Mouse (Mus musculus) cerebellum, postnatal 10 days (tissue): ENCODE measurements at regions not wholly inside any gene's neighbourhood (a gene's known extent, or its start where the extent isn't known, plus 50 kb on each side); places are given as distances from the start of the nearest gene placed in this dataset.
A peak's percentile ranks its signal among the peaks of the same experiment; 100 is the strongest.
"Not testable (repeated sequence)": the region's sequence is repeated elsewhere in the genome, so short reads cannot be mapped to it uniquely, and the experiment has no call there.

Experiments used
- DNase-seq, 2 experiments: peaks; one replicate each; pipeline ENCODE4 v3.0.0; 2021; ENCODE audit warnings: mixed read lengths in 2 of 2

DNA sequence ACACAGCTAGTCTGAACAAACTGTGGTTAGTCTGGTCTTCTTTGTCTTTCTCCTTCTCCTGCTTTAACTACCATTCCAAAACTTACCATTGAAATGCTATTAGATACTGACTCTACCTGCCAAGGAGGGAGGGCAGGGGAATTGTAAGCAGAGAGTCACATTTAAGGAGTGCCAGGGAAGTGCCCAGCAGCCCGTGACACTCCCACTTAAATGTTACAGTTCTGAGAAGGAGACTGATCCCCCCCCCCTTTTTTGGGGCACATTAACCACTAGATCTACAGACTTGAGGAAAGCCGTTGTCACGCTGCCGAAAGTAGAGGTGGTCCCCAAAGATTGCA is 166.9 kb upstream of the Rgma start:
- no peak for DNase-seq

DNA sequence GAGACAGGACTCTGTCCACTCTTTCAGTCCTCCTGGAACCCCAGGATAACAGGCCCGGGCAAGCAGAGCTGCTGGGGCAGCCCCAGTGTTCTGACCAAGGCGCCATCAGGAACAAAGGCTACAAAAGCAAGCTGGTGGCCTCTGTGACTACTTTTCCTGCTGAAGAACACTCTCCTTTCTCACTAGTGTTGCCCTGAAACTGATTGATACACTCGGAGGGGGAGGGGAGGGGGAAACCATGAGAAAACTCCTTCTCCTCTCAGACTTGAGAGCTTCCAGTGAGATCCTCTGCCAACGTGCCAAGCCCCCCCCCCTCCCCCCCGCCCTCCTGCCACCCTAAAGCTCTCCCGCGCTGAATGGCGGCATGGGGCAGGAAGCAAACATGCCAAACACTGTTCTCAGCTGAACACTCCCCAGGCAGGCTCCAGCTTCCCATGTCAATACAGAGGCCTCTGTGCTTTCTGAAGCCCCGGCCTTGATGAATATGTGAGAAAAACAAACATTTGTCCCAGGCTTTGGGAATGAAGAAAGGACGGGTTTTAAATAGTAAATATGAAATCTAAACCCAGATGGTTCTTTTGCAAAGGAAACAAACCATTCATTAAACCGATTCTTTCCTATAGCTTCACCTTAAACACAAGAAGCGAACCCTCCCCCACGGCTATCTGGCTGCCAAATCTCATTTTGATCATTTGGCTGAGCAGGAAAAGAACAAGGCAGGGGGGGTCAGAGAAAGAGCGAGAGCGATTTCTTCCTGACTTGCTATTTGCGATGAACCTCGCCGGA is 166.3 kb upstream of the Rgma start:
- DNase-seq: peak; percentile 66 to 73

DNA sequence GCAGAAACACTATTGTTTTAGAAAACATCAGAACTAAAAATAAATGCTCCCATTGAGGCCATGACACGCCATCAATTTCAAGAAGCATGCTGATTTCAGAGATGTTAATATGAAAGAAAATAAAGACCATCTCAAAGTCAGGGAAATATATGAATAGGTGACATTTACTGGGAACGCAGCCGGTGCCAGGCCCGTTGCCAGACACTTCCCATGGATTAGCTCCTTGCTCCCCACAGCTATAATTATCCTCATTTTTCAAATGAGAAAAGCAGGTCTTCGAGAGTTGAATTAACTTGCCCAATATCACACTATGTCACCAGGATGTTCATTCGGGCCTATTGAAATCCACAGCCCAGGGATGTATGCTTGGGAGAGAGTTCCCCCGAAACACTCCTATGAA is 165.2 kb upstream of the Rgma start:
- peak; percentile 54 to 70 for DNase-seq

DNA sequence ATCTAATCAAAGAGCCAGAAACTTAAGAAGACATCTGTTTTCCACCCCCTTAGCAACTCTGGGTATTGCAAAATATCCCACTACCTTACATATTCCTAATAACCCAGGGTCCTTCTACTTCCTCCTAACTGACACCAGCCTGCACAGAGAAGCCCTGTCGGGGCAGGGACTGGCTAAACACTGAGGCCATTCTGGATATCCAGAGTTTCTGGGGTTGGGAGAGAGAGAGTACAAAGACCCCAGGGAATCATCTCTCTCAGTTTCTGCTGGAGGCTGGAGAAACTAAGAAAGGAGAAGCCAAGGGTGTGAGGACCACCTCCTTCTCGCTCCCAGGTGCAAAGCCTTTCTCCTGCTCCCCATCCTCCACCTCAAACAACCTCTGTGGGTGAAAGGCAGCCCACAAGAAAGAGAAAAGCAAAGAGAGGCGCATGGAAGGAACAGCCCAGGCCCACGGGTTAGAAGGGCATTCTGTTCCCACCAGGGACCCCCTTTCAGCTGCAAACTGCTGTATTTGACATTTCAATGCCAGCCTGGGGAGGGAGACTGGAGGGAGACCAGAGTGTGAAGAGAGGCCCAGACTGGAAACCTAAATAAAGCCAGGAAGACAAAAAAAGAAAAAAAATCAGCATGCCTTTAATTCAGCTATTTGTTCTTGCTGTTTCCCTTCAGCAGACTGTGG is 152.9 kb upstream of the Rgma start:
- no peak for DNase-seq

DNA sequence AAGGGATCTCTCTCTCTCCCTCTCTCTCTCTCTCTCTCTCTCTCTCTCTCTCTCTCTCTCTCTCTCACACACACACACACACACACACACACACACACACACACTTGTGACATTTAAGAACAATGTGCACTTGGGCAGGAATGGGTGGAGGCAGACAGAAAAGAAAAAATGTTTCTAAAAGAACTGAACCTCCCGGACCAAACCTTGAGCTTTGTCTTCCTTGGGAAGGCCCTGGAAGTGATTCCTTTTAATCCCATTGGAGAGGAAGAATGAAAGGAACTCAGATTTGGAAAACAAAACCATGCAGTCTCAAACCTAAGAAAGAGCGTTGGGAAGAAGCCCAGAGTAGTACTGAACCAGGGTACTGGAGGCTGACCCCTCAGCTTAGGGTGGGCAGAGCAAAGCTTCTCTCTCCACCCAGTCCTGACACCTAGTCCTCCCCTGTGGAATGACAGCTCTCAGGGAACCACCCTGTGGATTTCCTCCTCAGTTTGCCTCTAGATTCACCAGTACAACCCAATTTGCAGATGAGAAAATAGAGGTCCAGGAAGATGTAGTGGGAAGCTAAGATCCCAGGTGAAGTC is 152.3 kb upstream of the Rgma start:
- no peak for DNase-seq

DNA sequence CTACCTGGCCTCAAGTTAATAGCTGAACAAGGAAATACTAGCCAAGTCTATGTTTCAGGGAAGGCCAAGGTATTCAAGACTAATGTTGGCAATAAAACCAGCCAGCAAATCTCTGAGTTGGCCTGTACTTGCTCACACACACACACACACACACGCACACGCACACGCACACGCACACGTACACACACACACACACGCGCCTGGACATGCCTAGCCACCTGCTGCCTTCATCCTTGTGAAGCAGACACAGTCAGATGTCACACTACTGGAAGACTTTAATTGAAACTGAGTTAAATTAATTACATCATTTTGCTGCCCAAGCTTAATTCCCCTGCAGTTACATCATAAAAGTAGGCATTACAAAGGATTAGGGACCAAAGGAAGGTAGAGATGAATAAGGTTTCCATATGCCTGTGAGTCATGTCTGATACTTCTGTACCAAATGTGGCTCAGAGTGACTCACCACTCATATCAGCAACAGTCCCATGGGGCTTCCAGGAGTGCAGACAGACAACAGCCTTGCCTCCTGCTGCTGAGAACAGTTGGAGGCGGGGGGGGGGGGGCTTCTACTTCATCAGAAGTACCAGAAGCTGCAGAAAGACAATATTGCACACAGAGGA is 141.7 kb upstream of the Rgma start:
- no peak for DNase-seq

DNA sequence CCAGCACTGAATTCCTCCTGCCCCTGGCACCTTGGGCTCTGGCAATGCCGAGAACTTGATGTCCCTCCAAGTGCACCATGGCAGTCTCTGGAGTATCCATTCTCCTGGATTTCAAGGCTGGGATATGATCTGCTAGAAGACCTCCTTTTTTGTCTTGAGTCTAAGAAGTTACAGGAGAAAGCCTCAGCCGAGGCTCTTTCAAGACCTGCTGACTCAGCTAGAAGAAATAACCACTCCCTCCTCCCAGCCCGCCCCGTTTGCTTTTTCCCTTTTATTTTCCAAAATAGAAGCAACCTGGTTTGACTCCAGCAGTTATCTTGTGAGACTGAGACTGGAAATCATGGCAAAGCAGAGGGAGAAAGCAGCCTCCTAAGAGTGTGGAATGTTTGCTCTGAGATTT is 136.8 kb upstream of the Rgma start:
- peak in 1 of 2 experiments; percentile 14 for DNase-seq

DNA sequence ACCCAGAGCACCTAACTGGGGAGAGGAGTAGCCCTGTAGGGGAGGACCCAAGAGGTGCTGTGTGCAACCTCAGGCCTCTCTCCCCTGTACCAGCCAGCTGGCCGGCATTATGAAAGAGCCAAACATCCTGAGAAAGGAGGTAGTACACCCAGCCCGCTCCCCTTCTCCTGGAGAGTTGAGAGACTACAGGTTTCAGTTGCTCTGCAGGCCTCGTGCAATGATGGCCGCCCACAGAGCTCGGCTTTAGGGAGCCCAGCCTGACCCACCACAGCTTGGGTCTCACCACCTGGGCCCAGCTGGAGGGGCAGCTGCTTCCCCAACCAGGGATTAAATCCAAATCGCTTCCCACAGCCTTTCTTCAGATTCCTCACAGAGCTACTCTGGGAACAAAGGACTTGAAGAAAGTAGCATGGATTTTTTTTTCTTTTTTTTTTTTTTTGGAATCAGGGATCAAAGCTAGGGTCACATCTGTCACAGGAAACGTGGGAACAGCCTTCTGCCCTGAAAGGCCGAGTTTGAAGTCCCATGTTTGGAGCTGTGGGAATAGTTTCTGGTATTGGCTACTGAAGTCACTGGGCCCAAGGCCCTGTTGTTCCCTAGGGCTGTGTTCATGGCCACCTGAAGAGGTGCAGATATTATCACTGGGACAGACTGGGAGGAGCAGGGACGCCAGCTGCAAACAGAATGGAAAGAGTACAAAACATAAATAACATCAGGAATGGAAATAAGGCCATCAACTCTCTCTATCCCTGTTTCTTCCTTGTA is 131.5 kb upstream of the Rgma start:
- DNase-seq: peak; percentile 7 to 16

DNA sequence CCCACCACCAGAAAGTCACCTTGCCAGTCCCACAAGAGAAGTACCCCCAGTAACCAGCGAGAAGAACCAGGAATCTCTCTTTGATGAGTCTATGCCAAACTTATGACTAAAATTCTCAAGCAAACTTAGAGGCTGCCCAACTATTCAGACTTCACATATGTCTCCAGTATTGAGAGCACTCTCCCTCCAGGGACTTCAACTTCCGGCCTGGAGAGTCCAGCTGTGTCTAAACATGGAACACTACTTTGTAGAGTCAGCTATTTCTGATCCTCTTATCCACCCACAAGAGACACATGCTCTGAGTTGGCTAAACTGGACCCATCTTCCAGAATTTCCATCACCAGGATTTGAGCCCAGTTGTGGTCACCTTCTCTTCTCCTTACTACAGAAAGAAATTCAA is 129.9 kb upstream of the Rgma start:
- no peak for DNase-seq

DNA sequence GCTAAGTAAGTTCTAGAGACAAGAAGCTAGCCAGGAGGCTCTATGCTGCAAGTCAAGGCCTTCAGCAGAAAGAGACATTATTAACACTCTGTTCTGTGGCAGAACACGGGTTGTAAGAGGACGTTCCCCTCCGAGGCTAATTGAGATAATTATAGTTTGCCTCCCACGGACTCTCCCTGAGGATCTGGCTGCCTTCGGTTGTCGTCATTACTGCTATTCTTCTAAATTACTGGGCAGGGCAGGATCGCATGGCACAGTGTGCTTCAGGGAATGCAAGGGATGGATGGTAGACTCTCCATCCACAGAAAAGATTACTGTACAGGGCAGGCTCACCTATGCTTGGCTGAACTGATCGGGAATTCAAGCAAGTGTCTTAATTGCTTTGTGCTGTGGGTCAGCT is 124.7 kb upstream of the Rgma start:
- no peak for DNase-seq

DNA sequence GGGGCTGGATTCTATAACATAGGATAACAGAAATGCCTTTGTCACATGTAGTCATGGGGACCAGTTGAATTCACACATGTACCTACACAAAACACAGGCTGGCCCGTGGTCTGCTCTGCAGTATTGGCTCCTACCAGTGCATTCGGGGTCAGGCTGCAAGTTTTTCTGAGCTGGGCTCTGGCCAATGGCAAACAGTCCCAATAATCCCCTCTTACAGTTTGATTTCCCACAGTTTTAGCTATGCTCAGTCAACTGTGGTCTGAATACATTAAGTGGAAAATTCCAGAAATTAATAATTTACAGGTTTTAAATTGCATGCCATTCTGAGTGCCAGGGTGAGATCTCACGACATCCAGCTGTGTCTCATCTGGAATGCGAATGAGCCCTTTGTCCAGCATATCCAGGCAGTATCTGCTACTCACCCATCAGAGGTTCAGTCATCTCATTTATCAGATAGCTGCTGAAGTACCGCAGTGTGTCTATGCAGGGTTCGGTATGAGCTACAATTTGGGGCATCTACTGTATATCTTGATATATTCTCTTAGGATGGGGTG is 124.0 kb upstream of the Rgma start:
- no peak for DNase-seq

DNA sequence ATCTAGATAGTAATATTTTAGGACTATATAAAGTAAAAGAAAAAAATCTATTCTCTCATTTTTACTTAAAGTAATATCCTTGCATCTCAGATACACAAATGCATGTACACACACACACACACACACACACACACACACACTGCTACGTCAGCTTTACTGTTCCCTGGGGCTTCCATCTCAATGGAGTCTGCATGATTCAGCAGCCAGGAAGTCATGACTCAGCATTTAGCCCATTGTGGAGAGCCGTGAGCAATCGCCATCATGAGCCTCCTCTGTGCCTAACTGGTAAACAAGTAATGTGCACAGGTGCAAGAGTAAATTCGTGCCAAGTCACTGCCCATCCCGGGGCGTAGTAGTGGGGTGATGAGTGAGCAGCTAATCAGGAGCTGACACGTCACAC is 120.3 kb upstream of the Rgma start:
- DNase-seq: not testable (repeated sequence)

DNA sequence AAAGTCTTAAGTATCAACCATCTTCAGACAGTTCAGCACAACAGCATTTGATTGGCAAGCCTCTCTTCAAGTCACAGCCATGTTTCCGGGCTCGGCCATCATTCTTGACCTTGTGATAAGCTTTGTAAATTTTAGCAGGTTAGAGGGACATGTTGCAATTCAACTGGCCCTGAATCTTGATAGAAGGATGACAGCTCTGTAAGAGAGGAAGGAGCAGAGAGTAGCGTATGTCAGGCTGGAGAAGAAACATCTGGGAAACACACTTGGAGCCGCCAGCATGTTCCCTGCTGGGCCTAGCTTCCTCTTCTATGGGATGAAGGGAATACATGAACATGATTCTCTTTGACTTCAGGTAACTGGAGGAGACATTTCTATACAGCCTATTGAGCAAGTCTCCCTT is 115.2 kb upstream of the Rgma start:
- DNase-seq: no peak

DNA sequence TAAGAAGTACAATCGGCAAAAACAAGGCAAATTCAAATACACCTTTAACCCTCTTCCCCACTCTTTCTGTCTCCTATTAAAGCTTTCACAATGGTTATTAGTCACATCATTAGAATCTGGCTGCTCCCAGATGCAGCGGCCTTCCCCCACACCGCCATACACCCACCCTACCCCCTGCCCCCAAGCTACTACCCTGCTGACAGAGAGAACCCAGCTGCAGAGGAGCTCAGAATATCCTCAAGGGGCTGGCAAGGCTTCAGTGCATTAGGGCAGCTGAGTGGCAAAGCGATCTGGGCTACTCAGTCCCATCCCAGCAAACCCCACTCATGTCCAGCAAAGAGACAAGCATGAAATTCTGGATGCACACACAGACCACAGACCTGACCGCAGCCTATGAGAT is 113.6 kb upstream of the Rgma start:
- DNase-seq: no peak

DNA sequence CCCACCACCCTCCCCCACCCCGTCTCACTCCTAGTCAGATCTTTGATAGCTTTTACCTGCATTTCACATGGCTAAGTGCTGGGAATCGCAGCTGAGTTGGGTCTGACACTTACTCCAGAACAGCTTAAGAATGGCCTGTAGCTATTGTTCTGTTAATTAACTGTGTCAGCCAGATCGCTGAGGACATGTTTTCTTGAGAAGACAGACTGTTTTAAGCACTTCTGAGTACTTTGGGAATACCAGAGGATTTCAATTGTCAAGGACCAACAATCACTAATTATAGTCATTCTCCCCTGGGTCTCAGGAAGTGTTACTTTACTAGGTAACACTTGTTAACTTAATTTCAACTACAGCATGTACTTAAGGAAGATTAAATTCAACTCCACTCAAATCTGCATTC is 112.8 kb upstream of the Rgma start:
- DNase-seq: no peak

DNA sequence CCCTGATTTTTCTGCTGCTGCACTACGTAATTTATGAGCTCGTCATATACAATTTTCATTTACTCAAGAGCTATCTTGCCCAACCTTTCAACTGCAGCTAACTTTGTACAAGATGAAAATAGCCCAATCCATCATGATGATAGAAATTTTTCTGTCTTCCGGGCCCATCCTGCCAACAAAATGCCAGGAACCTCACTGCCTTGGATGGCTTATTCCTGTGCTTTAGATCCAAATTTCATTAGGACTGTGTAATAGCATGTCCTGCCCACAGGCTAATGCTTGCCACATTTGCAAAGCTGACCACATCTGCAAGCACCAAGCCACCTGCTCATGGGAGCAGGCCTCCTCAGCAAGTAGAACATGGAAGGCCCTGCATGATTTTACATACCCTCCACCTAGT is 105.7 kb upstream of the Rgma start:
- DNase-seq: no peak

DNA sequence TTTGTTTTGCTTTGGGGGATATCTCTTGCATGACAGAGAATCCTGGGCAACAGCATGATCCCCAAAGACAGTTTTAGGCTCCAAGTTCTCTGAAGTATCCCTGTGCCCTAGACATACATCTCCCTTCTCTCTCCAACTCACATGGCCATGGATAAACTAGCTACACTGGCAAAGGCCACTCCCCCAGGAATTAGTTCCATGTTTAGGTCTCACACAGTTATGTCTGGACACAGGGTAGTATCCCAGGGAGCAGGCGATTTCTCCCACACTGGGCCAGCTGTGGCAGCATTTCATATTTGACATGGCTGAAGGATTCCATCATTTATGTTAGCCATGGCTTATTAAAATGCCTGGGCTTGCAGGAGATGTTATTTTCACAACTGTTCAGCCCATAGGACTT is 102.5 kb upstream of the Rgma start:
- DNase-seq: no peak

DNA sequence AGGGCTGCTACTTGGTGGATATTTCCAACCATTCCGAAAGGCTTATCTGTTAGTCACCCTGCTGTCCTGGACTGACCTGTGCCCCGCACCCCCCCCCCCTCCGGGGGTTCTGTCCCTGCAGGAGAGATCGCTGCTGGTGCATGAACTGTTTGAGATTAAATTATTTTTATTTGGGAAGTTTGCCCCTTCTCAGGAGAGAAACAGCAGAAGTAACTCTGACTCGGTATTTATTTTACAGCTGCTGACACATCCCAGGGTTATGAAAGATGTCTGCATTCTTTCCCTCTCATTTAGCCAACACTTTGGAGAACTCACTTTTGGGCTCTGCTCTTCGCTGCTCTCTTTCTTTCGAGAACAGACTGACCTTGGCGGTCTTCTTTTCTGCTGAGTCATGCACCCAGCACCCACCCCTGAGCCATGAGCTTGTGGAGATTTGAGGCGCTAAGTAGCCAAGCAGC is 99.5 kb upstream of the Rgma start:
- DNase-seq: no peak

DNA sequence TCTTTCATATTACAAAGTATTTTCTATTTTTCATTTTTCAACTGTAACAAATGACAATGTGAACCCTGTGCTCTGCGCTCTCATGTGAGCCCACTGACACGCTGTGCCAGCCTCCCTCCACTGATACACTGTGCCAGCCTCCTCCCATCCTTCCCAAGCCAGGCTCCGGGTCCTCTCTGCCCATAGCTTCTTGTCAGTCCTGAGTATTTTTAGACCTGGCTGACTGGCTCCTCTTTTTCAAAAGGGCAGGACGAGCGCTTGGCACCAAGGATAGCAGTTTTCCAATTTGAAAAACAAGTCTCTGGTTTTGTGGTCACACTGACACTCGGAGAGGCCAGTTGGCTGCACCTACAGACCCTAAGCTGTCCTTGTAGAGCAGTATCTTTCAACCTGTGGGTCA is 96.7 kb upstream of the Rgma start:
- DNase-seq: peak; percentile 55 to 68

DNA sequence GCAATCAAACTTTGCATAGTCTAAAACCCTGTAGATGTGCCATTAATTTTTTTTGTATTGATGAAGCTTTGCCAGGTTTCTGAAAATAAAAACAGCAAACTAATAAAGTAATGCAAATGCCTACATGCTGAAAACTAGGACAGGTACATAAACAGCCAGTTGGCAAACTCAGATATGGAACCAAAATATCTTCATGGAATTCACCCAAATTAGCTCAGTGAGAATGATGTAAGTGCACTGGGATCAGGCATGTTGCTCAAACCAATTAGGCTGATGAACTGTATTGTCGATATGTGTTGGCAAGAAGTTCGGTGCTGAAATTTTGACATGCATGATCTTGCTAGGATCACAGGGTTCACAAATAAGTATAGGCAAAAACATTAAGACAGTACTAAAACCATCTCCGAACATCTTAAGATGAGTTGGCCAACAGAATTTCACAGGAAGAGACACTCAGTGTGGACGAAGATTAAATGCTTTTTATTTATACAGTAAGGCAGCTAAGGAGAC is 95.3 kb upstream of the Rgma start:
- peak in 1 of 2 experiments; percentile 9 for DNase-seq

DNA sequence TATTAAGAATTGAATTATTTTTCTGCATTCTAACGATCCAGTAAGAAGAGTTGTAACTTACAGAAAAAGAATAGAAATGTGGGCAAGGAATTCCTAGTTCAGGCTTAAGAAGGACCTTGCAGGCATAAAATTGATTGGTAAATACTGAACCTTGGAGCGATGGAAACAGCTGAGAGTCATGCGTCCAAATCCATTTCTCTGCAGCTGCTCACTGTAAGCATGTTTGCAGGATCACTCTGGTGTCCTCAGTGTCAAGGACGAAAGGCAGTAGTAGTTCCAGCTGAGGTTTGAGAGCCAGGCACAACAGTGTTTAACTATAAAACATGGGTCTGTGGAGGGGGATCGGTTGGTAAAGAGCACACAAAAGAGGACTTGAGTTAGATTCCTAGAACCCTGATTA is 89.1 kb upstream of the Rgma start:
- DNase-seq: no peak

DNA sequence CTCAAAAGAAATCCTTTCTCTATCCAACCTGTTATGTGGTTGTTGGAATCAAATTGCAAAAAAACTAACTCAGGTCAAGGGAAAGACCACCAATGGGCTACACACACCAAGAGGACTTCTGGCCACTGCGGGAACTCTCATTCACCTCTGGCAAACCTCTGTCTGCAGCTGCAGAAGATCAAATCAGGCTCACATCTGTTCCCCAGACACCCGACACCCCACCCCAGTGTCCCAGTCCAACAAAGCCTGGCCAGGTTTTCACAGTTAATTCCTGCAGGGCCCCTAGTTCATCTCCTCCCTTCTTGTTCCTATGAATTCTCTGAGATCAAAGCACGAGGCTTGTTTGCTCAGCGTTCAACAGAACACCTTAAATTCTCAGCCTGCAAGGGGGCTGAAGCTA is 82.0 kb upstream of the Rgma start:
- DNase-seq: no peak

DNA sequence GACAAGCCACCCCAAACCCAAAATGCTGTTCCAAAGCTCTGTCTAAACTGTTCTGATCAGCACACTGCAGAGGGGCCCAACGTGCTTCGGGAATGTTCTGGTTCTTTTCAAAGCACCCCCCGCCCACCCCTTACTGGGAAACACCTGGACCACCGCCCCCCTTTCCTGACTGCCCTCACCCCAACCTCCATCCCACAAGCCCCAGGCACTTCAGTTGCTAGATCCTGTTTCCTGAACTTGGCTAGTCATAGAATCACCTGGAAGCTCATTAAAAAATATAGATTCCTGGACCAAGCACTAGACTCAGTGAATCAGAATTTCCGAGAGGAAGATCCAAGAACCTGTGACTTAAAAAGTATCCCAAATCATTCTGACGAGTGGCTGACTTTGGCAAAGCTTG is 80.9 kb upstream of the Rgma start:
- no peak for DNase-seq
